Mouse (Mus musculus) kidney, adult 2 months (tissue): ENCODE measurements at regions not wholly inside any gene's neighbourhood (a gene's known extent, or its start where the extent isn't known, plus 50 kb on each side); places are given as distances from the start of the nearest gene placed in this dataset.

Experiments
- DNase-seq: peaks from one replicate; pipeline ENCODE4 v3.0.0; 2021
- H3K27ac ChIP-seq: fragments of 200-500 bp; 2 replicates; pipeline ENCODE4 v1.5.1; 2012; ENCODE audit warnings: low read depth, low read length, control low read depth, inconsistent platforms; ENCODE audit not compliant: insufficient read depth
- H3K27me3 ChIP-seq: fragments of 200-500 bp; replicated peaks from 2 replicates; pipeline ENCODE4 v1.6.1; 2012; ENCODE audit warnings: mild to moderate bottlenecking, moderate library complexity, low read length, inconsistent platforms; ENCODE audit not compliant: control insufficient read depth, insufficient read depth
- H3K36me3 ChIP-seq: fragments of 200-500 bp; 2 replicates; pipeline ENCODE4 v1.6.1; 2012; ENCODE audit warnings: mild to moderate bottlenecking, moderate library complexity, low read length, inconsistent platforms; ENCODE audit not compliant: control insufficient read depth, insufficient read depth
- H3K4me1 ChIP-seq: fragments of 200-500 bp; 2 replicates; pipeline ENCODE4 v1.6.1; 2011; ENCODE audit warnings: low read length; ENCODE audit not compliant: control insufficient read depth, insufficient read depth
- H3K4me3 ChIP-seq: fragments of 200-500 bp; 2 replicates; pipeline ENCODE4 v1.5.1; 2011; ENCODE audit warnings: mild to moderate bottlenecking, low read depth, low read length, control low read depth; ENCODE audit not compliant: insufficient read depth
- CTCF ChIP-seq: fragments of 200-500 bp; conservative IDR thresholded peaks from 2 replicates; pipeline ENCODE4 v1.5.1; 2011; ENCODE audit warnings: low read depth, mild to moderate bottlenecking, control low read depth, low read length, moderate library complexity, mixed read lengths; ENCODE audit not compliant: insufficient read depth, insufficient read length
- POLR2A ChIP-seq: fragments of 200-500 bp; IDR thresholded peaks from one replicate; pipeline ENCODE4 v1.6.1; 2011; ENCODE audit warnings: low read depth, low read length, control low read depth
- WGBS: fragments of 180-500 bp; shearing (Covaris S2); methylation state at CpG from one replicate; pipeline ENCODE4 v1.1.7; 2018; 5-methylcytosine and 5-hydroxymethylcytosine counted together

DNA sequence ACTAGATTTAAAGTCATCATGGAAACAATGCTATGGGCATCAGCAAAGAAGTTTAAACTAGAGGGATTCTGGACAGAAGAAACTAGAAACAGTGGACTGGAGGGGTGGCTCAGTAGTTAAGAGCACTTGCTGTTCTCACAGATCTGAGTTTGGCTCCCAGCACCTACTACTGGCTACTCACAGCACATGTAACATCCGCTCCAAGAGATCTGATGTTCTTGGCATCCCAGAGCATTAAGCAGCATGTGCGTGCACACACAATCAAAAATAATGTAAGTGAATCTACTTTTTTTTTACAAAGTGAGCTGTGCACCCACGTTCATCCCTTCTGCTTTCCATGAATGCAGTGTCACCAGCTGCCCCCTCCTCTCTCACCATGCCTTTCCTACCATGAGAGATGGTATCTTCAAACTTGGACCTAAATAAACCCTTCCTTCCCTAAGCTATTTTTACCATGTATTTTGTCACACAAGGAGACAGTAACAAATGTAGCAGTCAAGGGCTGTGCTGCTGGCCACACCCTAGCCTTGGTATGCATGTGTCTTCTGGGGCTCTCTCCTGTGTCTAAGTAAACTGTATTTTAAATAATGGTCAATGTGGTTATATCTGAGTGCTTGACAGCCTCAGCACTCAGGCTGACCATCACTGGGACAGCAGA lies 53.3 kb upstream of the Cldn5 start:
- no peaks in the 10 kb centered on the region for H3K27me3 ChIP-seq
- DNase-seq: no peak
- H3K27ac ChIP-seq: no peak overlapping the region
- TF ChIP-seq CTCF (no peak), POLR2A (no peak)
- 75% methylated on average over 3 of the region's 3 CpGs for WGBS
- no peak overlapping the region for H3K4me3 ChIP-seq
- H3K36me3 ChIP-seq: no peaks in the 10 kb centered on the region
- H3K4me1 ChIP-seq: peaks cover under 1% of the 10 kb centered on the region; the same call in 1 of the 2 replicates

DNA sequence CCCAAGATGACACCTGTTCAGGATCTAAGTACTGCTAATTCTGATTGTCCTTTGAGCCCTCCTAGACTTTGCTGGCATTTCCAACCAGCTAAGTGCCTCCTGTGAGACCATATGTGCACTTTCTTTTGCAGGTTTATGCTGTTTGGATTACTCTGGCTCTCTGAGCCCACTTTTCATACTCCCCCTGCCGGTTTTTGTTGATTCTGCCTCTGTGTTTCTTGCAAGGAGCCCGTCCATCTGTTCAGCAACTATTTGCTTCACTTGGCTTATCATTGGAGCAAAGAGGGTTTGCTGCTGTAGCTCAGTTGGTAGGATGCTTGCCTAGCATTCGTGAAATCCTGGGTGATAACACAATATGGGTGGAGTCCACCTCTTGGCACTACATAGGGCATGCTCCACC lies 52.8 kb upstream of the Cldn5 start:
- Histone ChIP-seq H3K36me3 (no peaks in the 10 kb centered on the region), H3K4me3 (no peak overlapping the region), H3K27ac (no peak overlapping the region), H3K4me1 (no peaks in the 10 kb centered on the region), H3K27me3 (no peaks in the 10 kb centered on the region)
- 48% methylated on average over 3 of the region's 3 CpGs for WGBS
- DNase-seq: no peak
- no peak for TF ChIP-seq POLR2A
- no peak for TF ChIP-seq CTCF

DNA sequence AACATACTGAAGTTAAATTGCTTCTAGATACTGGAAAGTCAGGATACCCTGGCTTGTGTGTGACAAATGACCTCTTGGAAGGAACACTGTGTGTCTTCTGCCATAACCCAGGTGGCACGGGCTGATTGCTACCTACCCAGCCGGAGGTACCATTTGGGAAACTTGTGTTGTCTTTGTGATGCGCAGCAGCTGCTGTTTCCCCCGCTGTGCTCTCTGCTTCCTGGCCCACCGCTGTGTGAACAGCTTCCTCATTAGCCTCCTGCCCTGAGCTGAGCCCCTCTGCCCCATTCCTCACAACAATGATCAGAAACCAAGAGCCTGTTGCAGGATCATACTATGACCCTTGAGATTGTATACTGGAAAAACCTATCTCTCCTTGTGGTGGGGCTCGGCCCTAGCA lies 51.9 kb upstream of the Cldn5 start:
- H3K36me3 ChIP-seq: no peaks in the 10 kb centered on the region
- no peaks in the 10 kb centered on the region for H3K4me1 ChIP-seq
- DNase-seq: no peak
- no peak overlapping the region for H3K27ac ChIP-seq
- TF ChIP-seq CTCF (no peak), POLR2A (no peak)
- H3K27me3 ChIP-seq: no peaks in the 10 kb centered on the region
- WGBS: 64% methylated on average over 6 of the region's 6 CpGs
- no peak overlapping the region for H3K4me3 ChIP-seq
